Mouse (Mus musculus) splenic B cell, adult 2 months (primary cell): ENCODE data around the gene Ctnnbip1.

ENCODE experiments used
- DNase-seq: peaks from one replicate; pipeline ENCODE4 v3.0.0-alpha.2; 2011; ENCODE audit warnings: low read depth, low spot score
- H3K27me3 ChIP-seq: 2 replicates; pipeline ENCODE4 v1.6.1; 2012; ENCODE audit warnings: mild to moderate bottlenecking, low read length, moderate library complexity, mixed read lengths; ENCODE audit not compliant: control insufficient read depth, poor library complexity, insufficient read depth, severe bottlenecking
- H3K36me3 ChIP-seq: 2 replicates; pipeline ENCODE4 v1.6.1; 2012; ENCODE audit warnings: mild to moderate bottlenecking, low read length, moderate library complexity, mixed read lengths; ENCODE audit not compliant: control insufficient read depth, poor library complexity, insufficient read depth, severe bottlenecking

Ctnnbip1 gene

GRCm38 (mm10) chr4:149561986-149562904 lies 44.2 kb downstream of the Ctnnbip1 start:
- no peaks in the 10 kb centered on the region for H3K36me3 ChIP-seq
- DNase-seq: peak; percentile 18
- no peaks in the 10 kb centered on the region; the same call in 1 of the 2 replicates for H3K27me3 ChIP-seq

- Histone ChIP-seq H3K27me3 (no peaks in the 10 kb centered on the region; the same call in 1 of the 2 replicates), H3K36me3 (no peaks in the 10 kb centered on the region)
- DNase-seq: no peak
Measured at GRCm38 (mm10) chr4:149562905-149563347, 44.9 kb downstream of the Ctnnbip1 start.

- no peaks in the 10 kb centered on the region; the same call in 1 of the 2 replicates for H3K27me3 ChIP-seq
- DNase-seq: no peak
Measured at GRCm38 (mm10) chr4:149563941-149564361, 45.9 kb downstream of the Ctnnbip1 start.

GRCm38 (mm10) chr4:149564452-149565407 lies 46.7 kb downstream of the Ctnnbip1 start:
- Histone ChIP-seq H3K27me3 (no peaks in the 10 kb centered on the region; the same call in 1 of the 2 replicates), H3K36me3 (no peaks in the 10 kb centered on the region)
- DNase-seq: no peak

More at GRCm38 (mm10) chr4:149563941-149564361, 45.9 kb downstream of the Ctnnbip1 start:
- no peaks in the 10 kb centered on the region for H3K36me3 ChIP-seq

GRCm38 (mm10) chr4:149567432-149568026 lies 49.5 kb downstream of the Ctnnbip1 start:
- Histone ChIP-seq H3K27me3 (no peaks in the 10 kb centered on the region), H3K36me3 (no peaks in the 10 kb centered on the region)
- no peak for DNase-seq

- H3K27me3 ChIP-seq: no peaks in the 10 kb centered on the region
Measured at GRCm38 (mm10) chr4:149568622-149569021, 50.6 kb downstream of the Ctnnbip1 start.

GRCm38 (mm10) chr4:149569781-149570497 lies 51.9 kb downstream of the Ctnnbip1 start:
- Histone ChIP-seq H3K27me3 (no peaks in the 10 kb centered on the region), H3K36me3 (no peaks in the 10 kb centered on the region)
- DNase-seq: no peak

More at GRCm38 (mm10) chr4:149568622-149569021, 50.6 kb downstream of the Ctnnbip1 start:
- no peaks in the 10 kb centered on the region for H3K36me3 ChIP-seq
- no peak for DNase-seq

- Histone ChIP-seq H3K36me3 (no peaks in the 10 kb centered on the region), H3K27me3 (no peaks in the 10 kb centered on the region)
- no peak for DNase-seq
Measured at GRCm38 (mm10) chr4:149570498-149570863, 52.4 kb downstream of the Ctnnbip1 start.

GRCm38 (mm10) chr4:149571209-149571608 lies 53.2 kb downstream of the Ctnnbip1 start:
- DNase-seq: no peak
- Histone ChIP-seq H3K36me3 (no peaks in the 10 kb centered on the region), H3K27me3 (no peaks in the 10 kb centered on the region)

GRCm38 (mm10) chr4:149571651-149572149 lies 53.7 kb downstream of the Ctnnbip1 start:
- no peaks in the 10 kb centered on the region for H3K27me3 ChIP-seq
- H3K36me3 ChIP-seq: no peaks in the 10 kb centered on the region
- no peak for DNase-seq

GRCm38 (mm10) chr4:149572446-149572845 lies 54.4 kb downstream of the Ctnnbip1 start:
- no peak for DNase-seq
- no peaks in the 10 kb centered on the region for H3K36me3 ChIP-seq
- H3K27me3 ChIP-seq: no peaks in the 10 kb centered on the region

GRCm38 (mm10) chr4:149572851-149573250 lies 54.8 kb downstream of the Ctnnbip1 start:
- Histone ChIP-seq H3K27me3 (no peaks in the 10 kb centered on the region), H3K36me3 (no peaks in the 10 kb centered on the region)
- no peak for DNase-seq

GRCm38 (mm10) chr4:149574391-149574821 lies 56.4 kb downstream of the Ctnnbip1 start:
- DNase-seq: no peak
- no peaks in the 10 kb centered on the region for H3K27me3 ChIP-seq
- H3K36me3 ChIP-seq: no peaks in the 10 kb centered on the region
